Mouse (Mus musculus) midbrain, embryonic 14.5 days (tissue): ENCODE results near the gene Pigb. TPM values are rescaled to one million over a fixed set of nuclear protein-coding genes. Genes with fewer than 3 reads are reported as not detected.

Source experiments
- ATAC-seq: fragments of 200-750 bp; cut with Nextera tagmentation; 2 replicates; pipeline ENCODE4 v1.8.0; 2017; ENCODE audit warnings: moderate number of reproducible peaks, moderate library complexity; ENCODE audit not compliant: low FRiP score, low TSS enrichment
- DNase-seq: peaks from one replicate; pipeline ENCODE4 v3.0.0-alpha.2; 2015
- H3K27ac ChIP-seq: fragments of 300-500 bp; sonication (generic); replicated peaks from 2 replicates; pipeline ENCODE4 v1.5.1; 2014; ENCODE audit warnings: mild to moderate bottlenecking, low read depth, low read length, moderate library complexity
- H3K27me3 ChIP-seq: fragments of 300-500 bp; sonication (generic); 2 replicates; pipeline ENCODE4 v1.6.1; 2014; ENCODE audit warnings: low read length, control low read depth, mixed read lengths; ENCODE audit not compliant: control insufficient read depth, insufficient read depth
- H3K36me3 ChIP-seq: fragments of 300-500 bp; sonication (generic); 2 replicates; pipeline ENCODE4 v1.6.1; 2014; ENCODE audit warnings: low read length, control low read depth; ENCODE audit not compliant: control insufficient read depth, insufficient read depth
- H3K4me1 ChIP-seq: fragments of 300-500 bp; sonication (generic); 2 replicates; pipeline ENCODE4 v1.6.1; 2014; ENCODE audit warnings: mild to moderate bottlenecking, antibody characterized with exemption, low read length, control low read depth; ENCODE audit not compliant: control insufficient read depth, insufficient read depth
- H3K4me2 ChIP-seq: fragments of 300-500 bp; sonication (generic); 2 replicates; pipeline ENCODE4 v1.6.1; 2014; ENCODE audit warnings: mild to moderate bottlenecking, low read length, moderate library complexity
- H3K4me3 ChIP-seq: fragments of 300-500 bp; sonication (generic); replicated peaks from 2 replicates; pipeline ENCODE4 v1.5.1; 2014; ENCODE audit warnings: low read depth, low read length
- H3K9ac ChIP-seq: fragments of 300-500 bp; sonication (generic); replicated peaks from 2 replicates; pipeline ENCODE4 v1.6.1; 2014; ENCODE audit warnings: mild to moderate bottlenecking, low read length, moderate library complexity
- H3K9me3 ChIP-seq: fragments of 300-500 bp; sonication (generic); 2 replicates; pipeline ENCODE4 v1.6.1; 2016; ENCODE audit warnings: low read length, control low read depth, mixed read lengths; ENCODE audit not compliant: control insufficient read depth
- WGBS: fragments of 180-500 bp; shearing (Covaris S2); extraction: QIAGEN DNeasy Blood & Tissue Kit; methylation state at CpG from one replicate; pipeline ENCODE4 v1.1.7; 2014; 5-methylcytosine and 5-hydroxymethylcytosine counted together
- polyA plus RNA-seq: library from polyadenylated mRNA; unstranded; fragments of >200 nt; fragmentation: Nextera tagmentation; extraction: Ambion mirVana; gene quantifications from 2 replicates; pipeline ENCODE4 v1.2.1, GENCODE M21; 2014

Pigb gene
- polyA plus RNA-seq, 1 experiment from 2014 or later: 16.8 TPM

DNA sequence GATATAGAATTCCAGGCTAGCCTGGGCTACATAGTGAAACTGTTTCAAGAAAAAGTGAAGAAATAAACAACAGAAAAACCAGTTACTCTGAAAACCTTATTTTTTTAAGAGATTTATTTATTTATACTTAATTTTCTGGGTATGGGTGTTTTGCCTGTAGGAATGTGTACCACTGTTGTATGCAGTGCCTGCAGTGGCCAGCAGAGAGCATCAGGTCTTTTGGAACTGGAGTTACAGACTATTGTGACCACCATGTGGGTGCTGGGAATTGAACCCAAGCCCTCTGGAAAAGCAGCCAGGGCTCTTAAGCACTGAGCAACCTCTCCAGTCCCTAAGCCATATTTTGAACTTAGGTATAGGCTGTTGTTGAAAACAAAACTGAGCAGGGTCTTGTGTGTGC lies 67.2 kb downstream of the Pigb start:
- Histone ChIP-seq H3K9me3 (no peaks in the 10 kb centered on the region), H3K36me3 (no peaks in the 10 kb centered on the region), H3K27ac (no peak overlapping the region), H3K9ac (no peak overlapping the region), H3K4me3 (no peak overlapping the region), H3K4me2 (no peak overlapping the region), H3K4me1 (no peaks in the 10 kb centered on the region), H3K27me3 (no peaks in the 10 kb centered on the region)
- ATAC-seq (no peak), DNase-seq (no peak)

- Histone ChIP-seq H3K4me3 (no peak overlapping the region), H3K36me3 (no peaks in the 10 kb centered on the region), H3K27me3 (no peaks in the 10 kb centered on the region), H3K9ac (no peak overlapping the region), H3K9me3 (no peaks in the 10 kb centered on the region), H3K4me1 (no peaks in the 10 kb centered on the region), H3K27ac (no peak overlapping the region), H3K4me2 (no peak overlapping the region)
- 88% methylated on average over 5 of the region's 5 CpGs for WGBS
- ATAC-seq (no peak), DNase-seq (no peak)
Observed at GRCm38 (mm10) chr9:72972435-72972834, 67.7 kb downstream of the Pigb start.

GRCm38 (mm10) chr9:72969874-72970273 lies 70.3 kb downstream of the Pigb start:
- Histone ChIP-seq H3K4me2 (no peak overlapping the region), H3K27ac (no peak overlapping the region), H3K4me3 (no peak overlapping the region), H3K9me3 (no peaks in the 10 kb centered on the region), H3K36me3 (no peaks in the 10 kb centered on the region), H3K27me3 (no peaks in the 10 kb centered on the region), H3K4me1 (no peaks in the 10 kb centered on the region), H3K9ac (no peak overlapping the region)
- DNase-seq (no peak), ATAC-seq (no peak)
- 68% methylated on average over 7 of the region's 7 CpGs for WGBS

DNA sequence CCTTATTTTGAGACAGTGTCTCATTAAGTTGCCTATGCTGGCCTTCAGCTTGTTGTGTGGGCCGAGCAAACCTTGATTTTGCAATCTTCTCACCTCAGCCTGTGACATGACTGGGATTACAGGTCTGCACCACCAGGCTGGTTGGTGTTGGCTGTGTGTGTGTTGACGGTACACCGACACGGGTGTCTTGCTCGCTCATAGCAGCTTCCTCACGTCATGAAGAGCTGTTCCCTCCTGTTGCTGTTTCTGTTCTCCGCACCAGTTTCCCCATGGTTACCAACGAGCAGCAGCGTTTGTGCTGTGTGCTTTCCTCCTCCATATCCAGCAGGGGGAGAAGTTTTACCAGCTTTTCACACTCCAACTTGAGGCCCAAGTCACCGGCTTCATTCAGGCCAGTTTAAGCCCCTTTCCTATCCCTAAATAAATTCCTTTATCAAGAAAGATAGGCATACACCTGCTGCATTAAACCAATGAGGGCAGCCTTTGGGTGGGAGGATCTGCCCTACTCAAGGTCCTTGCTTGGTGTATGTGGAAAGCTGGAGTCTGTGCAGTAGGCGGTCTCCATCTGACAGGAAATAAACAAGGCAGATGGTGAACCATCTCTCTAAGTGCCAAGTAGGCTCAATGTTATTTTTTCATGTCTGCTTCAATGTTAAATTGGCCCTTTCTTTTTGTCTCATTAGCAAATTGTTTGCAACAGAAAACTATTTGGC lies 71.7 kb downstream of the Pigb start:
- no peaks in the 10 kb centered on the region for H3K27me3 ChIP-seq
- H3K27ac ChIP-seq: no peak overlapping the region
- H3K9ac ChIP-seq: no peak overlapping the region
- no peaks in the 10 kb centered on the region for H3K36me3 ChIP-seq
- no peak overlapping the region for H3K4me2 ChIP-seq
- WGBS: 36% methylated on average over 11 of the region's 11 CpGs
- no peak overlapping the region for H3K4me3 ChIP-seq
- ATAC-seq: no peak
- H3K9me3 ChIP-seq: no peaks in the 10 kb centered on the region
- no peaks in the 10 kb centered on the region for H3K4me1 ChIP-seq
- DNase-seq: peak; percentile 78

DNA sequence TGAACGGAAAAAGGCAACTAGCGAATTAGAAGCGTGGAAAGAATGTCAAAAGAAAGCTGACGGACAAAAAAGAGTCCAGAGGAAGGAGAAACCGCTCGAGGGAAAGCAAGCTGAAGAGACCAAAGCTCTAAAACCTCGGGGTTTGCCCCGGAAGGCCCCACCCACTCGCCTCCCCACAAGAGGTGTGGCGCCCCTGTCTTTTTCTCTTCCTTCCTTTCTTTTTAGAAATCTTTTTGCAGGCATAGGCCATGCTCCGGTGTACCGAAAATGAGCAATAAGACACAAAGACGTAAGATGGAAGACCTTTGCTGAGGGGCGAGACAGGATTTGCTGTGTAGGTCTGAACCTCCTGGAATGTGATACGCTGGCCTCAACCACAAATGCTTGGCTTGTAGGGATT lies 78.2 kb downstream of the Pigb start:
- Histone ChIP-seq H3K4me2 (no peak overlapping the region), H3K9me3 (no peaks in the 10 kb centered on the region), H3K4me3 (no peak overlapping the region), H3K4me1 (peaks cover 9% of the 10 kb centered on the region), H3K27me3 (no peaks in the 10 kb centered on the region), H3K36me3 (no peaks in the 10 kb centered on the region), H3K27ac (no peak overlapping the region), H3K9ac (no peak overlapping the region)
- no peak for DNase-seq
- WGBS: 78% methylated on average over 15 of the region's 15 CpGs
- ATAC-seq: no peak

GRCm38 (mm10) chr9:72961346-72961745 lies 78.8 kb downstream of the Pigb start:
- H3K36me3 ChIP-seq: no peaks in the 10 kb centered on the region
- 77% methylated on average over 8 of the region's 8 CpGs for WGBS
- peaks cover 9% of the 10 kb centered on the region for H3K4me1 ChIP-seq
- DNase-seq (no peak), ATAC-seq (no peak)
- H3K4me2 ChIP-seq: no peak overlapping the region
- H3K9me3 ChIP-seq: no peaks in the 10 kb centered on the region
- no peak overlapping the region for H3K4me3 ChIP-seq
- no peak overlapping the region for H3K9ac ChIP-seq
- no peak overlapping the region for H3K27ac ChIP-seq
- no peaks in the 10 kb centered on the region for H3K27me3 ChIP-seq

DNA sequence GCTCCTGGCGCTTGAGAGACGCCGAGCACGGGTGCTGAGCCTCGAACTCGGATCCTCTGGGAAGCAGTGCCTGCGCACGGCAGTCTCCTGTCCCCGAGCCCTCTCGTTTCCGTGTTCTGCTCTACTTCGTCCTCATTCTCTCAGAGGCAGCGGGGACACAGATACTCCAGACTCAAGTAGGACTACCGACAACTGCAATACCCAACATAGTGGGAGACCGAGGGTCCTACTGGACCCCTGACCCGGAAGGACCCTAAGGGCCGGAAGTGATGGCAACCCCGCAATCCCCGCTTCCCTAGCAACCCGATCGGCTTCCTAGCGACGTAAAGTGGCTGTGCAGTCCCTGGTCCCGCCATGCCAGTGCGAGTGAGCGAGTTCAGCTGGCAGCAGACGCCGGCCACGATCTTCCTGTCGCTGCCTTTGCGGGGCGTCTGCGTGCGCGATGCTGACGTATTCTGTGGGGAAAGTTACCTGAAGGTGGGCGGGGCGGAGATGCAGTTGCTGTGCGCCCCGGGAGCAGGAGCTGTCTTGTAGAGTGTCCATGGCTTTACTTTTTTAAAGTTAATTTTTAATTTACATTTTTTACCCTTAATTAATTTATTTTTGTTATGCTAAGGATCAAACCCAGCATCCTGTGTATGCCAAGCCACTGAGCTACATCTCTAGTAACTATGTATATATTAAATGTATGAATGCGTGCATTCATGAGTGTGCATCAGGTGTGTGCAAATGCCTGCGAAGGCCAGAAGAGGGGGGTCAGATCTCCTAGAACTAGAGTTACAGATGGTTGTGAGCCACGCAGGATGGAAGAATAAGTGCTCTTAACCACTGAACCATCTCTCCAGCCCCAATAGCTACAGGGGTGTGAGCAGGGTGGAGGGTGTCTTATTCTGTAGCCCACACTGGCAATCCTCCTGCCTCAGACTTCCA lies 81.4 kb downstream of the Pigb start, which contains the start of the genes Dyx1c1 and Gm44503:
Gene Dyx1c1, plus strand, starts transcription at position 265 of the 930 bp plus-strand sequence.
Gene Gm44503, plus strand, starts transcription at position 332 of the 930 bp plus-strand sequence.
- peak; percentile 91 for ATAC-seq
- DNase-seq: peak; percentile 94
- Histone ChIP-seq H3K4me1 (peaks cover 9% of the 10 kb centered on the region), H3K9ac (peak within 1 kb of the TSS; percentile 54), H3K4me3 (peak within 1 kb of the TSS; percentile 62), H3K27me3 (no peaks in the 10 kb centered on the region), H3K36me3 (no peaks in the 10 kb centered on the region), H3K9me3 (no peaks in the 10 kb centered on the region), H3K4me2 (peak within 1 kb of the TSS; percentile 78), H3K27ac (peak within 1 kb of the TSS; percentile 68)
- WGBS: 2% methylated on average over 43 of the region's 43 CpGs
